Mouse (Mus musculus) hindbrain, embryonic 16.5 days (tissue): ENCODE data around the gene Apoh. TPM values are rescaled to one million over a fixed set of nuclear protein-coding genes. Genes with fewer than 3 reads are reported as not detected.
A peak's percentile ranks its signal among the peaks of the same experiment; 100 is the strongest.

ENCODE experiments used
- ATAC-seq: fragments of 200-750 bp; cut with Nextera tagmentation; 2 replicates; pipeline ENCODE4 v1.8.0; 2017; ENCODE audit warnings: moderate TSS enrichment, moderate library complexity
- H3K27ac ChIP-seq: fragments of 300-500 bp; sonication (generic); 2 replicates; pipeline ENCODE4 v1.5.1; 2014; ENCODE audit warnings: low read depth, mild to moderate bottlenecking, control low read depth, low read length, moderate library complexity
- H3K27me3 ChIP-seq: fragments of 300-500 bp; sonication (generic); replicated peaks from 2 replicates; pipeline ENCODE4 v1.6.1; 2014; ENCODE audit warnings: low read length; ENCODE audit not compliant: control insufficient read depth, insufficient read depth
- H3K36me3 ChIP-seq: fragments of 300-500 bp; sonication (generic); 2 replicates; pipeline ENCODE4 v1.6.1; 2014; ENCODE audit warnings: mild to moderate bottlenecking, low read length, moderate library complexity, mixed read lengths; ENCODE audit not compliant: control insufficient read depth, insufficient read depth
- H3K4me1 ChIP-seq: fragments of 300-500 bp; sonication (generic); 2 replicates; pipeline ENCODE4 v1.6.1; 2014; ENCODE audit warnings: low read depth, low read length; ENCODE audit not compliant: control insufficient read depth, insufficient read depth
- H3K4me2 ChIP-seq: fragments of 300-500 bp; sonication (generic); 2 replicates; pipeline ENCODE4 v1.6.1; 2014; ENCODE audit warnings: mild to moderate bottlenecking, low read length, control low read depth, moderate library complexity
- H3K4me3 ChIP-seq: fragments of 300-500 bp; sonication (generic); 2 replicates; pipeline ENCODE4 v1.5.1; 2014; ENCODE audit warnings: mild to moderate bottlenecking, low read length, control low read depth, moderate library complexity
- H3K9ac ChIP-seq: fragments of 300-500 bp; sonication (generic); 2 replicates; pipeline ENCODE4 v1.6.1; 2014; ENCODE audit warnings: low read depth, mild to moderate bottlenecking, control low read depth, low read length, moderate library complexity
- H3K9me3 ChIP-seq: fragments of 300-500 bp; sonication (generic); 2 replicates; pipeline ENCODE4 v1.6.1; 2014; ENCODE audit warnings: mild to moderate bottlenecking, low read length, moderate library complexity; ENCODE audit not compliant: control insufficient read depth
- WGBS: fragments of 180-500 bp; shearing (Covaris S2); extraction: QIAGEN DNeasy Blood & Tissue Kit; methylation state at CpG from one replicate; pipeline ENCODE4 v1.1.7; 2014; 5-methylcytosine and 5-hydroxymethylcytosine counted together
- polyA plus RNA-seq: library from polyadenylated mRNA; unstranded; fragments of >200 nt; fragmentation: Nextera tagmentation; extraction: Ambion mirVana; gene quantifications from 2 replicates; pipeline ENCODE4 v1.2.1, GENCODE M21; 2015

Apoh gene
- polyA plus RNA-seq, 1 experiment from 2014 or later = 0.43 TPM

DNA sequence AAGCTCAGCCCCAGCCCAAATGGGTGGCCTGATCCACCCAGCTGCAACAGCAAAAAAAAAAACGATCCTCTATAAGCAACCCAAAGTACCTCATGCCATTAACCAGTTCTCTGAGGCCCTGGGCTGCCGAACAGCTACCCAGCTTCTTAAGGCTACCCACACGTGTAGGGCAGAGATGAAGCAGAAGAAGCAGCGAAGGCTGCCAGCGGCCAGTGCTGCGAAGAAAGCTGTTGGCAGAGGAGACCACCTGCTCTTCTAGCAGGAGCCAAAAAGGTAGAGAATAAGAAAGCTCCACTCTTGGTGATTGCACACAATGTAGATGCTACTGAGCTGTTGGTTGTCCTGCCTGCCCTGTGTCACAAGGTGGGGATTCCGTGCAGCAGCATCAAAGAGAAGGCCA is 80.1 kb downstream of the Apoh start:
- H3K9ac ChIP-seq = no peak overlapping the region
- H3K4me2 ChIP-seq = no peak overlapping the region
- no peak for ATAC-seq
- no peaks in the 10 kb centered on the region for H3K27me3 ChIP-seq
- no peaks in the 10 kb centered on the region for H3K9me3 ChIP-seq
- no peak overlapping the region for H3K27ac ChIP-seq
- WGBS = 43% methylated on average over 7 of the region's 7 CpGs
- no peak overlapping the region for H3K4me3 ChIP-seq
- peaks cover 8% of the 10 kb centered on the region for H3K4me1 ChIP-seq
- no peaks in the 10 kb centered on the region for H3K36me3 ChIP-seq

DNA sequence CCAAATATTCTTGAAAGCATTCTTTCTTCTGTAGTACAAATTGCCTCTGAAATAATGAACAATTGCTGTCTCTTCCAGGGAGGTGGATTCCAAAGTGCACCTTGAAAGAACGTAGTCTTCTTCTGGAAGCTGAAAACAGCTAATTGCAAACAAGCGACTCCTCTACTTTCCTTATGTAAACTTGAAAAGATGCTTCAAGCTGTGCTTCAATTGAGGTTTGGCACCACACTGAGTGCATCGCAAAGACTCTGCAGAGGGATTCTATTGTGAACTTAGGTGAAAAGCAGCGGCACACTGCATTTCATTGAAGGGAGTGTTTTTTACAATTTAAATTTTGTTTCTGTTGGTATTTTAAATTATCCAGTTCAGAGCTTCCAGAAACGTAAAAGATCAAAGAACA is 81.0 kb downstream of the Apoh start:
- no peaks in the 10 kb centered on the region for H3K9me3 ChIP-seq
- H3K4me1 ChIP-seq = peaks cover 8% of the 10 kb centered on the region
- 1% methylated on average over 5 of the region's 5 CpGs for WGBS
- H3K27me3 ChIP-seq = no peaks in the 10 kb centered on the region
- H3K36me3 ChIP-seq = no peaks in the 10 kb centered on the region
- peak overlapping the region; percentile 73 for H3K4me2 ChIP-seq
- H3K4me3 ChIP-seq = peak overlapping the region; percentile 58
- ATAC-seq = no peak
- no peak overlapping the region for H3K27ac ChIP-seq
- peak overlapping the region; percentile 41 for H3K9ac ChIP-seq

DNA sequence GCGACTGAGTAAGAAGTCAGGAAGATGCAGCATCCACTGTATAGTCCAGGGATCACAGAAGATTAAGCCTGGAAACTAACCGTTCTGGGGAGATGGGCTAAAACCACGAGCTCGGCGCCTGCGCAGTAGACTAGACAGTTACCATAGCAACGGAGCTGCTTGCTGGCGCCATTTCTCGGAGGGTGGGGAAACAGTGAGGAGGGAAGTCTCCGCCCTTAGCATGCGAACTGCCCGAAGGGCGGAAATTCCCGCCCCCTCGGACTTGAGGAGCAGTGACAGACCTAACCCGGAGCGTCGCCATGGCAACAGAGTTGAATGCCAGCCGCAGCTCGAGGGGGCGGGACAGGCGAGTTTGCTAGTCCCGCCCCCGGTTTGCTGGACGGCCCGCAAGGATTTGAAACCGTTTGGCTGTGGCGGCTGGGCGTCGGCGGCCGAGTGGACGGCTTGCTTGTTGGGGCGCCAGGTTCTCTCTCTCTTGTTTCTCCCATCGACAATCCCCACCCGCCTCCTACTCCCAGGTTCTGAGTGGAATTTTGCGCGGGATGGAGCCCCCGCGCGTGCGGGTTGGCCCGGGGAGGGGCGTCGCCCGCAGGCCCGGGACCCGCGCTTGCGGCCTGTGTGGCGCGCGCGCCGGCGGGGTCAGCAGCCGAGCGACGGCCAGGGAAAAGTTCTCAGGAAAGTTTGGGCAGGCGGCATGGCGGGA is 81.9 kb downstream of the Apoh start, which contains the start of gene Cep112:
TSS of gene Cep112 (plus strand) at position 304 of the 703 bp plus-strand sequence.
- Histone ChIP-seq H3K4me2 (peak within 1 kb of the TSS; percentile 73), H3K4me3 (peak within 1 kb of the TSS; percentile 58), H3K27me3 (no peaks in the 10 kb centered on the region), H3K9me3 (no peaks in the 10 kb centered on the region), H3K9ac (peak within 1 kb of the TSS; percentile 68), H3K4me1 (peaks cover 8% of the 10 kb centered on the region), H3K27ac (peak within 1 kb of the TSS; percentile 59; the same call in 1 of the 2 replicates), H3K36me3 (no peaks in the 10 kb centered on the region)
- ATAC-seq = peak; percentile 96
- WGBS = under 1% methylated on average over 60 of the region's 61 CpGs

DNA sequence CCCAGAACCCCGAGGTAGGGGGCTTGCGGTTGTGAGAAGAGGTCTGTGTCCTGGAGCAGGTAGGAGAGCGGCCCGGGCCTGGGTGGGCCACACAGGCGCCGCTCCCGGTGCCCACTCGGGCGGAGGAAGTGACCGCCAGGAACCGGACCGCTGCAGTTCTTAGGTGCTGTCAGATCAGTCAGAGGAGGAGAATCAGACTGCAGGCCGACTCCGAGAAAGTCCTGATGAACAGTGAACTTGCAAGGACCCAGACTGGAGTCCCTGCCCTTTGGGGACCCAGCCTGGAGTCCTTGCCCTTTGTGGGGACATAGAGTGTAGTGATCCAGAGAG is 82.4 kb downstream of the Apoh start:
- Histone ChIP-seq H3K4me1 (peaks cover 8% of the 10 kb centered on the region), H3K4me2 (peak overlapping the region; percentile 73), H3K9me3 (no peaks in the 10 kb centered on the region), H3K9ac (peak overlapping the region; percentile 68), H3K36me3 (no peaks in the 10 kb centered on the region), H3K27me3 (no peaks in the 10 kb centered on the region), H3K27ac (peak overlapping the region; percentile 2; the same call in 1 of the 2 replicates), H3K4me3 (peak overlapping the region; percentile 58)
- ATAC-seq = peak; percentile 48
- 4% methylated on average over 14 of the region's 14 CpGs for WGBS

DNA sequence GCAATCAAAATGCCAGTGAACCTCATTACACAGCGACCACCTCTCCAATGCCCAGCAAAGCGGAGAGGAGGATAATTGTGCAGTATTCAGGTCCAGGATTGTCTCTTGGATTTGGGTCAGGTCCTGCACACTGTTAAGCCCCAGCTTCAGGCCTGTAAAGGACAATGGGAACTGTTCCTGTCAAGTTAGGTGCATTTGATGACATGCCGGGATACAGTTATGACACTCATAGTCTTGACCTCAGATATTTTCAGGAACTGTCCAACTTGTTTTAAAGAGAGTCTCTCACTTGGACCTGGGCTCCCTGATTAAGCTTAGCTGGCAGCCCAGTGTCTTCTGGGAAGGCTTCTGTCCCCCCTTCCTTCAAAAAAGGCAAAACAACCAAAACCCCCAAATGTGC is 82.9 kb downstream of the Apoh start:
- no peak overlapping the region for H3K27ac ChIP-seq
- no peak overlapping the region; the same call in 1 of the 2 replicates for H3K4me2 ChIP-seq
- 80% methylated on average over 3 of the region's 3 CpGs for WGBS
- no peak for ATAC-seq
- no peak overlapping the region for H3K9ac ChIP-seq
- H3K4me3 ChIP-seq = no peak overlapping the region
- no peaks in the 10 kb centered on the region for H3K36me3 ChIP-seq
- peaks cover 8% of the 10 kb centered on the region for H3K4me1 ChIP-seq
- no peaks in the 10 kb centered on the region for H3K9me3 ChIP-seq
- no peaks in the 10 kb centered on the region for H3K27me3 ChIP-seq

DNA sequence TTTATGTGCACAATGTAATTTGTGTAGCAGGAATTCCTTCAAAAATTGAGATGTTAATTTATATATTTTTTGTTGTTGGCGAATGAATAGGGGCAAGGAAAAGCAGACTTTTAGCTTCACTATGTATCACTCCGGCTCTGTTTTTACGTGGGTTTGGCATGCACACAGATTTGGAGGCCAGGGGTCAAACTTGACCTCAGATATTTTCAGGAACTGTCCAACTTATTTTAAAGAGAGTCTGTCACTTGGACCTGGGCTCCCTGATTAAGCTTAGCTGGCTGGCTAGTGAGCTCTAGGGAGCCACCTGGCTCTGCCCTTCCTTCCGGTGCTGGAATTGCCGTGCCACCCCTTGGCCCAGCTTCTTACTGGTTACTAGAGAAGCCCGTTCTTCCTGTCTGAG is 84.0 kb downstream of the Apoh start:
- H3K27me3 ChIP-seq = no peaks in the 10 kb centered on the region
- ATAC-seq = no peak
- WGBS = 52% methylated on average over 6 of the region's 6 CpGs
- no peaks in the 10 kb centered on the region for H3K36me3 ChIP-seq
- H3K4me2 ChIP-seq = no peak overlapping the region
- no peak overlapping the region for H3K27ac ChIP-seq
- no peaks in the 10 kb centered on the region for H3K9me3 ChIP-seq
- no peak overlapping the region for H3K9ac ChIP-seq
- H3K4me1 ChIP-seq = peaks cover 8% of the 10 kb centered on the region
- H3K4me3 ChIP-seq = no peak overlapping the region

DNA sequence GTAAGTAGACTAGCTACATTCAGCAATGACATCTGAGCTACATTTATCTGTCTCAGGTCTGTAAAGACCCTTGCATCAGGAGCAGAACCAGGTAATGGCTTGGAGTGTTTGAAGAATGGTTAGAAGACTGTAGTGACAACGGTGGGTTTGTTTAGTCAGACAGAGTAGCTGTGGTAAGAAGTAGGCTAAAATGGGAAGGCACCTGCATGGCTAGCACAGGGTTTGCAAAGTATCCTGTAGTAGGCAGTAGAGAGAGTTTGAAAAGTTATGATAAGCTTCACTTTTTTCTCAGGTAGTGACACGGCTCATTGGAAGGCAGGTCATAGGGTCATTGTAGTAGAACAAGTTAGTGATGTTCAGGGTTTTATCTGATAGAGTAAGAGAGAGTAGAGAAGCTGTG is 85.9 kb downstream of the Apoh start:
- Histone ChIP-seq H3K9me3 (no peaks in the 10 kb centered on the region), H3K27ac (no peak overlapping the region), H3K4me1 (peaks cover under 1% of the 10 kb centered on the region), H3K36me3 (no peaks in the 10 kb centered on the region), H3K9ac (no peak overlapping the region), H3K27me3 (no peaks in the 10 kb centered on the region), H3K4me3 (no peak overlapping the region), H3K4me2 (no peak overlapping the region)
- no peak for ATAC-seq
- 86% methylated on average over 2 of the region's 2 CpGs for WGBS

DNA sequence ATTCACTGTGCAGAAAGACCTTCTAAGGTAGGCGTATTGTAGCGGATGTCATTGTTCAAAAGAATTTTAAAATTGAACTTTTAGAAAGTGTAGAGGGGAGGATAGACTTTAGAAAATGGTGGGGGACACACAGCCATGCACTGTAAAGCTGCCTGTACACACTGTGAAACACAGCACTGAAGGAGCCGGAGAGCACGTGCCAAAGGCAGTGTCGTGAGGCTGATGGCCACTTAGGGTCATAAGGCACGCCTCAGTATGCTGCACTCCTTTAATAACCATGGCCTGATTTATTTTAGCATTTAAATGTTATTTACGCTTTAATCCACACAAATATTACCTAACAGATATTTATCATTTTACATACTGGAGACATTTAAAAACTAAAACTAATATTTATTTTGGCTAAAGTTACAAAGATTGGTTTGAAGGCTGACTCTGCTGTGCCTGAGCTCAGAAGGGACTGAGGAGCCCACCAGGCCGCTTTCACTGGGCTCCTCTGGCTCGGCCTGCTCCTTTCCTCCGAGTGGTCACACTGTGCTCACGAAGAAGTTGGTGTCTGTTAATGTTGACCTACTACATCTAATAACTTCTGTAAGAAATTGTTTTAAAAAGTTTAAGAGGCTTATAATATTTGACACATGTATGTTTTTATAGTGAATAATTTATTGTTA is 100.9 kb downstream of the Apoh start:
- no peak for ATAC-seq
- WGBS = 81% methylated on average over 11 of the region's 11 CpGs
- Histone ChIP-seq H3K4me3 (no peak overlapping the region), H3K36me3 (no peaks in the 10 kb centered on the region), H3K27me3 (no peaks in the 10 kb centered on the region), H3K9me3 (no peaks in the 10 kb centered on the region), H3K27ac (no peak overlapping the region), H3K4me1 (no peaks in the 10 kb centered on the region), H3K9ac (no peak overlapping the region), H3K4me2 (no peak overlapping the region)

DNA sequence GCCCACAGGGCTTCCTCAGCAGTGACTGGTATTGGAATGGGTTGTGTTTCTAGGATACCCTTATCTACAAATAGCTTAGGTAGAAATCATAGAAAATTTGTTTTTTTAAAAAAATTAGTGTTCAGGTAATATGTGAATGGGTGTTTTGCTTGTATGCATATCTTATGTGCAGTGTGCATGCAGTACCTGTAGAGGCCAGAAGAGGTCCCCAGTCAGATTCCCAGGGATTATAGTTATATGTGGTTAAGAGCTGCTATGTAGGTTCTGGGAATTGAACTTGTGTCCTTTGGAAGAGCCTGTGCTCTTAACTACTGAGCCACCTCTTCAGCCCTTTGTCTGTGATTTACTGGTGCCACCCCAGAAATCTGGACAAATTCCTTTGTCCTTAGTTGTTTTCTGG is 104.0 kb downstream of the Apoh start:
- H3K36me3 ChIP-seq = no peaks in the 10 kb centered on the region
- H3K27ac ChIP-seq = no peak overlapping the region
- 0 out of 2 replicates have a peak, but pooled peaks cover 3% of the 10 kb centered on the region for H3K9me3 ChIP-seq
- H3K4me2 ChIP-seq = no peak overlapping the region
- no peak overlapping the region for H3K4me3 ChIP-seq
- no peak overlapping the region for H3K9ac ChIP-seq
- H3K4me1 ChIP-seq = no peaks in the 10 kb centered on the region
- H3K27me3 ChIP-seq = no peaks in the 10 kb centered on the region
- ATAC-seq = no peak
